Mouse (Mus musculus) thymus, adult 2 months (tissue): ENCODE results near the gene Cpsf2. TPM values are rescaled to one million over a fixed set of nuclear protein-coding genes. Genes with fewer than 3 reads are reported as not detected.

ENCODE experiments used
- DNase-seq: peaks from one replicate; pipeline ENCODE4 v3.0.0; 2021
- H3K27ac ChIP-seq: fragments of 200-500 bp; 2 replicates; pipeline ENCODE4 v1.5.1; 2012; ENCODE audit warnings: low read length, control low read depth; ENCODE audit not compliant: control insufficient read depth, insufficient read depth
- H3K27me3 ChIP-seq: fragments of 200-500 bp; 2 replicates; pipeline ENCODE4 v1.6.1; 2012; ENCODE audit warnings: mild to moderate bottlenecking, low read length, moderate library complexity, mixed read lengths; ENCODE audit not compliant: control insufficient read depth, insufficient read depth
- H3K36me3 ChIP-seq: fragments of 200-500 bp; 2 replicates; pipeline ENCODE4 v1.6.1; 2012; ENCODE audit warnings: mild to moderate bottlenecking, low read length, moderate library complexity; ENCODE audit not compliant: control insufficient read depth, insufficient read depth
- H3K4me1 ChIP-seq: fragments of 200-500 bp; replicated peaks from 2 replicates; pipeline ENCODE4 v1.6.1; 2012; ENCODE audit warnings: low read length; ENCODE audit not compliant: control insufficient read depth, insufficient read depth
- H3K4me3 ChIP-seq: fragments of 200-500 bp; 2 replicates; pipeline ENCODE4 v1.5.1; 2012; ENCODE audit warnings: mild to moderate bottlenecking, low read length, control low read depth, moderate library complexity; ENCODE audit not compliant: control insufficient read depth, insufficient read depth
- CTCF ChIP-seq: fragments of 200-500 bp; IDR thresholded peaks from 2 replicates; pipeline ENCODE4 v1.5.1; 2012; ENCODE audit warnings: mild to moderate bottlenecking, control low read depth, low read length, moderate library complexity, borderline replicate concordance; ENCODE audit not compliant: control insufficient read depth, poor library complexity, insufficient read depth; ENCODE audit errors: extremely low read depth
- POLR2A ChIP-seq: fragments of 200-500 bp; IDR thresholded peaks from 2 replicates; pipeline ENCODE4 v1.6.1; 2012; ENCODE audit warnings: mild to moderate bottlenecking, low read length, control low read depth, moderate library complexity; ENCODE audit not compliant: control insufficient read depth, poor library complexity, insufficient read depth; ENCODE audit errors: extremely low read depth
- WGBS: fragments of 180-500 bp; shearing (Covaris S2); methylation state at CpG from one replicate; pipeline ENCODE4 v1.1.7; 2018; 5-methylcytosine and 5-hydroxymethylcytosine counted together
- polyA plus RNA-seq: library from polyadenylated mRNA; depleted of rRNA; stranded (reverse); fragments of >200 nt; gene quantifications from 2 replicates; pipeline ENCODE4 v1.2.3, GENCODE M21; 2012

The Cpsf2 gene
- polyA plus RNA-seq, 1 experiment = 6.6 TPM

DNA sequence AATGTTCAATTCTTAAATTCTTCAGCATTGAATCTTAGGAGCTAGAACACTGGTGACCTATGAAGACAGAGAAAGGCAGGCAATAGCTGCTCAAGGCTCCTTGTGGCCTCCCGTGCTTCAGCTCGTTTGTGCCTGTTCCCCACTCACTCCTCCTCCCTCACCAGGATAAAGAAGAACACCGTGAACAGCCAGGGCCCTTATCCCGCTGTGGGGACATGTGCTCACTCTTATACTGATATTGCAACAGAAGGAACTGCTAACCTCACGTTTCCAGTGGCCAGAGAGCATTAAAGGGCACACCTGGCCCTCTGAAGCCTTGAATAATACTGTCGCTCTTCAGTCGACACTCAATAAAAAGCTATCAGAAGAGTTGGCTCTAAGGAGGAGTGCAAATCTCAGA is 53.4 kb downstream of the Cpsf2 start:
- Histone ChIP-seq H3K4me3 (no peak overlapping the region), H3K27ac (no peak overlapping the region), H3K4me1 (no peaks in the 10 kb centered on the region), H3K36me3 (no peaks in the 10 kb centered on the region), H3K27me3 (no peaks in the 10 kb centered on the region)
- TF ChIP-seq CTCF = no peak
- TF ChIP-seq POLR2A = no peak
- no peak for DNase-seq
- WGBS = 79% methylated on average over 7 of the region's 7 CpGs

DNA sequence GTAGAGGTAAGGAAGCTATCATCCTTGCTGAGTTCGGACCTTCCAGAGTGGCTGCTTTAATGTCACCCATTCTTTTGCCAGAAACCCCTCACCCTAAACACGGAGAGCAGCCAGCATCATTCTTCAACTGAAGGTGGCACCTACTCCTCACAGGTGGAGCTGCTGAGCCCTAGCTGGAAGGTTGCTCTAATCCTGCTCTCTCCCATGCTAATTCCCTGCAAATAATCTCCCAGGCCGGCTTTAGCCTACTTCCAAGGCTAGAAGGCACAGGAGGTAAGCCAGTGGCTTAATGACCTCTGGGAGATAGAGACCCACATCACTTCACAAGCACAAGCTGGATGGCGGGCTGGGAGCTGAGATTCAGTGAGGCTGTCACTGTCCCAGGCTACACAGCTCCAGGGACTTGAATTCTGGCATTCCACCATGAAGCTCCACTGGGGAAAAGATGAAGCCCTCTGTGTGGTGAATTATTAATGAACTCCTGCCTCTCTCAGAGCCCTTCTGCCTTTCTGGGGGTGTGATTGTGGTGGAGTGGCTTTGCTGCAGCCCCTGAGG is 54.2 kb downstream of the Cpsf2 start:
- 84% methylated on average over 4 of the region's 4 CpGs for WGBS
- Histone ChIP-seq H3K4me3 (no peak overlapping the region), H3K27ac (no peak overlapping the region), H3K27me3 (no peaks in the 10 kb centered on the region), H3K4me1 (no peaks in the 10 kb centered on the region), H3K36me3 (no peaks in the 10 kb centered on the region)
- TF ChIP-seq CTCF (no peak), POLR2A (no peak)
- no peak for DNase-seq

DNA sequence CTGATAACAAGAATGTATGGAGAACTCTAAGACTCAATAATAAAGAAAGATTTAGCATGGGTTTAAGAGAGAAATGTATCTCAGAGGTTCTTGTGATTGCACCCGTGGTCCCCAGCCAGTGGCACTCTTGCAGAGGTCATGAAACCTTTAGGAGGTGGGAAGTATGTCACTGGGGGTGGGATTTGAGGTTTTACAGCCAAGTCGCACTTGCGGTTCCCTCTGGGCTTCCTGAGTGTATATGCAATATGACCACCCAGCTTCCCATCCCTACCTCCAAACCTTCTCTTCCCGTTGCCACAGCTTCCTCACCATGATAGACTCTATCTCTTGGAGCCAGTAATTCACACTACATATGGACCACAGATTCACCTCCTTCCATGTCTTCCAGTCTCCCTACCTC is 59.1 kb downstream of the Cpsf2 start:
- TF ChIP-seq CTCF = no peak
- no peak for TF ChIP-seq POLR2A
- Histone ChIP-seq H3K4me3 (no peak overlapping the region), H3K4me1 (no peaks in the 10 kb centered on the region), H3K27ac (no peak overlapping the region), H3K36me3 (no peaks in the 10 kb centered on the region), H3K27me3 (no peaks in the 10 kb centered on the region)
- WGBS = 87% methylated on average over 4 of the region's 4 CpGs
- DNase-seq = no peak

DNA sequence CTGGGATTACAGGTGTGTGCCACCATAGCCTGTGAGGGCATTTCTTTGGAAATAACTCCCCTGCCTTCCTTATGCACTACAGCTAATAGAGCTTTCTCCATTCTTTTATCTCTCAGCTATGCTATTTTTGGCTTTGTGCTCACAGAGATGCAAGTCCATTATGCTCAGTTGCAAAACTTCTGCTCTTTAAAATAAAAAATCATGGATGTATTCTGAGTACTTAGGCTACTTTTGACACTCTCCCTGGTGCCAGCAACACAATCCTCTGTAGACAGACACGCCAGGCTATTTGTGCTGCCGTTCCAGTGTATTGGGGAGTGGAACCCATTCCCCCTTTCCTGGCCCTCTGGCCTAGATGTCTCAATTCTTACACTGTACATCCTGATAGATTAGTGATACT is 64.1 kb downstream of the Cpsf2 start:
- no peak overlapping the region for H3K4me3 ChIP-seq
- no peak for DNase-seq
- H3K27ac ChIP-seq = no peak overlapping the region
- no peaks in the 10 kb centered on the region for H3K27me3 ChIP-seq
- no peaks in the 10 kb centered on the region for H3K4me1 ChIP-seq
- no peaks in the 10 kb centered on the region for H3K36me3 ChIP-seq
- WGBS = 93% methylated on average over 2 of the region's 2 CpGs
- no peak for TF ChIP-seq POLR2A
- no peak for TF ChIP-seq CTCF

DNA sequence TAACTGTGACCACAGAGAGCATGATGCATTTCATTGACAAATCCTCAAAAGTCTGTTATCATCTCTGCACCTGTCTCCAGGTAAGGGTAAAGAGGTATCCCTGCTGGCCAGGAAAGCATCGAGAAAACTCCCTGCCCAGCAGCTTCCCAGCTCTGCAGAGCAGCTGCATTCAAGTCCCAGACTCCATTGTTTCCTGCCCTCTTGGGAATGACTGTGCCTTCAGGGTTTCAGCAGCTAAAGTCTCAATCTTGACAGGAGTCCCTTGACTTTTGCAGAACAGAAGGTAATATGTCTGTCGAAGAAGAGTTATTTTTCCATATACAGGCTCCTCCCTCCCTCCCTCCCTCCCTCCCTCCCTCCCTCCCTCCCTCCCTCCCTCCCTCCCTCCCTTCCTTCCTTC is 65.9 kb downstream of the Cpsf2 start:
- no peak for TF ChIP-seq CTCF
- TF ChIP-seq POLR2A = no peak
- no peaks in the 10 kb centered on the region for H3K4me1 ChIP-seq
- H3K27ac ChIP-seq = no peak overlapping the region
- WGBS = 42% methylated on average over 2 of the region's 2 CpGs
- no peaks in the 10 kb centered on the region for H3K36me3 ChIP-seq
- no peak for DNase-seq
- no peaks in the 10 kb centered on the region for H3K27me3 ChIP-seq
- H3K4me3 ChIP-seq = no peak overlapping the region

DNA sequence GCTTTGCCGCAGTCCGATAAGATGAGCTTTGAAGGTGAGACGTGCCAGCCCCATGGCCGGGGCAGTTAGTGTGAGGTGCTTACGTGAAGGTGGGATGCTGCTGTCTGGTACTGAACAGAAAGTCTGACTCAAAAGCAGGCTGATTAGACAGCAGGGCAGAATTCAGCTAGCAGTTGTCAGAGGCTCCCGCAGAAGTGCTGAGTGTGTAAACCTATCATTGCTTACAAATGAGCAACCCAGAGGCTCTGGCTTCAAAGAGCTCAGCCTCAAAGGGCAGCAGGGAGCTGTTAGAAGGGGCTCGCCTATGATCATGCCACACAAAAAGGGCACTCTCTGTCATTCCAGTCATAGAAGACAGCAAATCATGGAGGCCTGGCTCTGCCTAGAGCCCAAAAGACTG is 66.5 kb downstream of the Cpsf2 start:
- TF ChIP-seq CTCF (no peak), POLR2A (no peak)
- Histone ChIP-seq H3K36me3 (no peaks in the 10 kb centered on the region), H3K4me3 (no peak overlapping the region), H3K4me1 (no peaks in the 10 kb centered on the region), H3K27ac (no peak overlapping the region), H3K27me3 (no peaks in the 10 kb centered on the region)
- no peak for DNase-seq
- WGBS = 86% methylated on average over 7 of the region's 7 CpGs

DNA sequence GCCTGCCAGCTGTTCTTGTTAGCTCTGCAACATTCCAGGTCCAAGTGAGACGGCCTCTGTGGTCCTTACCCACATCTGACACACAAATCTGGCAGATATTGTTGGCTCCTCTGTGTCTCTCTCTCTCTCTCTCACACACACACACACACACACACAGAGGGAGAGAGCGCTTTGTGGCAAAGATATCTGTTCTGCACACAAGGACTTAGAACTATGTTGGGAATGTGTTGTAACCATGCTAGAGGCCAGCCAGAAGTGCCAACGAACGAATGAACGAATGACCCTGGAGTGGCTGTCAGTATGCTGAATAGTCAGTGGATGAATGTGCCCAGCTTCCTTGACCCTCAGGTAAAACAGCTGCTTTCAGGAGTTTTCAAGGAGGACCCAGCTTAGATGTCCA is 68.1 kb downstream of the Cpsf2 start:
- Histone ChIP-seq H3K27me3 (no peaks in the 10 kb centered on the region), H3K36me3 (no peaks in the 10 kb centered on the region), H3K4me3 (no peak overlapping the region), H3K27ac (no peak overlapping the region), H3K4me1 (no peaks in the 10 kb centered on the region)
- DNase-seq = no peak
- 89% methylated on average over 5 of the region's 5 CpGs for WGBS
- no peak for TF ChIP-seq CTCF
- no peak for TF ChIP-seq POLR2A
